Mouse (Mus musculus) intestine, embryonic 14.5 days (tissue): ENCODE measurements around the gene Pth2. TPM values are rescaled to one million over a fixed set of nuclear protein-coding genes. Genes with fewer than 3 reads are reported as not detected.
"Not testable (repeated sequence)": the region's sequence is repeated elsewhere in the genome, so short reads cannot be mapped to it uniquely, and the experiment has no call there.

Experiments
- ATAC-seq: fragments of 200-750 bp; cut with Nextera tagmentation; replicated peaks from 2 replicates; pipeline ENCODE4 v1.8.0; 2017; ENCODE audit warnings: low read depth, moderate number of reproducible peaks, moderate TSS enrichment, moderate library complexity; ENCODE audit not compliant: low FRiP score, low TSS enrichment
- DNase-seq: peaks from one replicate; pipeline ENCODE4 v3.0.0-alpha.2; 2018; ENCODE audit warnings: low spot score
- H3K27ac ChIP-seq: fragments of 300-500 bp; sonication (generic); 2 replicates; pipeline ENCODE4 v1.5.1; 2014; ENCODE audit warnings: low read depth, mild to moderate bottlenecking, control low read depth
- H3K27me3 ChIP-seq: fragments of 300-500 bp; sonication (generic); replicated peaks from 2 replicates; pipeline ENCODE4 v1.6.1; 2014; ENCODE audit warnings: low read length, control low read depth; ENCODE audit not compliant: control insufficient read depth, insufficient read depth
- H3K36me3 ChIP-seq: fragments of 300-500 bp; sonication (generic); 2 replicates; pipeline ENCODE4 v1.6.1; 2014; ENCODE audit warnings: low read length, control low read depth; ENCODE audit not compliant: control insufficient read depth, insufficient read depth
- H3K4me1 ChIP-seq: fragments of 300-500 bp; sonication (generic); replicated peaks from 2 replicates; pipeline ENCODE4 v1.6.1; 2014; ENCODE audit warnings: low read length, control low read depth, mixed read lengths; ENCODE audit not compliant: control insufficient read depth, insufficient read depth
- H3K4me2 ChIP-seq: fragments of 300-500 bp; sonication (generic); 2 replicates; pipeline ENCODE4 v1.6.1; 2014; ENCODE audit warnings: low read length
- H3K4me3 ChIP-seq: fragments of 300-500 bp; sonication (generic); 2 replicates; pipeline ENCODE4 v1.5.1; 2014; ENCODE audit warnings: low read depth, low read length, control low read depth, mixed read lengths
- H3K9ac ChIP-seq: fragments of 300-500 bp; sonication (generic); 2 replicates; pipeline ENCODE4 v1.6.1; 2014; ENCODE audit warnings: mild to moderate bottlenecking, low read length
- H3K9me3 ChIP-seq: fragments of 300-500 bp; sonication (generic); 2 replicates; pipeline ENCODE4 v1.6.1; 2016; ENCODE audit warnings: low read length, control low read depth; ENCODE audit not compliant: control insufficient read depth
- WGBS: fragments of 180-500 bp; shearing (Covaris S2); extraction: QIAGEN DNeasy Blood & Tissue Kit; methylation state at CpG from one replicate; pipeline ENCODE4 v1.1.7; 2014; 5-methylcytosine and 5-hydroxymethylcytosine counted together
- polyA plus RNA-seq: library from polyadenylated mRNA; unstranded; fragments of >200 nt; fragmentation: Nextera tagmentation; extraction: Ambion mirVana; gene quantifications from 2 replicates; pipeline ENCODE4 v1.2.1, GENCODE M21; 2014

The Pth2 gene
- polyA plus RNA-seq, 1 experiment from 2014 or later: not detected

GRCm38 (mm10) chr7:45173772-45174171, 7.0 kb upstream of the Pth2 start:
- H3K27me3 ChIP-seq: peaks cover 72% of the 10 kb centered on the region
- not testable (repeated sequence) for H3K36me3 ChIP-seq, H3K9ac ChIP-seq, H3K27ac ChIP-seq, H3K4me2 ChIP-seq, H3K4me3 ChIP-seq, H3K4me1 ChIP-seq, DNase-seq, ATAC-seq
- peaks cover 19% of the 10 kb centered on the region for H3K9me3 ChIP-seq
- WGBS: 69% methylated on average over 1 of the region's 1 CpGs

GRCm38 (mm10) chr7:45174567-45175280, 6.1 kb upstream of the Pth2 start:
- Histone ChIP-seq H3K4me3 (no peak overlapping the region), H3K9ac (no peak overlapping the region), H3K4me2 (no peak overlapping the region), H3K9me3 (peaks cover 10% of the 10 kb centered on the region), H3K36me3 (no peaks in the 10 kb centered on the region), H3K4me1 (peaks cover 5% of the 10 kb centered on the region), H3K27ac (no peak overlapping the region), H3K27me3 (peaks cover 72% of the 10 kb centered on the region)
- DNase-seq (no peak), ATAC-seq (0 out of 2 replicates have a peak, but pooled peaks have one; percentile 24)
- WGBS: 4% methylated on average over 28 of the region's 29 CpGs

GRCm38 (mm10) chr7:45175398-45175797, 5.4 kb upstream of the Pth2 start:
- Histone ChIP-seq H3K9me3 (peaks cover 3% of the 10 kb centered on the region), H3K4me1 (peaks cover 5% of the 10 kb centered on the region), H3K27ac (no peak overlapping the region), H3K27me3 (peaks cover 76% of the 10 kb centered on the region), H3K36me3 (no peaks in the 10 kb centered on the region), H3K9ac (no peak overlapping the region), H3K4me3 (no peak overlapping the region), H3K4me2 (no peak overlapping the region)
- ATAC-seq (no peak), DNase-seq (no peak)
- 3% methylated on average over 13 of the region's 13 CpGs for WGBS

- Histone ChIP-seq H3K4me3 (no peak overlapping the region; the same call in 1 of the 2 replicates), H3K4me1 (peaks cover 5% of the 10 kb centered on the region), H3K36me3 (no peaks in the 10 kb centered on the region), H3K27ac (no peak overlapping the region), H3K27me3 (peaks cover 81% of the 10 kb centered on the region), H3K9me3 (no peaks in the 10 kb centered on the region; the same call in 1 of the 2 replicates), H3K4me2 (peak overlapping the region; percentile 31), H3K9ac (no peak overlapping the region)
- no peak for ATAC-seq
- no peak for DNase-seq
- WGBS: 2% methylated on average over 23 of the region's 23 CpGs
These were observed 4.9 kb upstream of the Pth2 start for GRCm38 (mm10) chr7:45175929-45176328.

- H3K27ac ChIP-seq: no peak overlapping the region
- no peak overlapping the region for H3K9ac ChIP-seq
- H3K4me3 ChIP-seq: no peak overlapping the region; the same call in 1 of the 2 replicates
- no peaks in the 10 kb centered on the region for H3K36me3 ChIP-seq
- peaks cover 85% of the 10 kb centered on the region for H3K27me3 ChIP-seq
- ATAC-seq: no peak
- no peaks in the 10 kb centered on the region; the same call in 1 of the 2 replicates for H3K9me3 ChIP-seq
- peaks cover 5% of the 10 kb centered on the region for H3K4me1 ChIP-seq
- peak overlapping the region; percentile 31 for H3K4me2 ChIP-seq
- DNase-seq: no peak
- 3% methylated on average over 31 of the region's 31 CpGs for WGBS
These were observed 4.4 kb upstream of the Pth2 start for GRCm38 (mm10) chr7:45176356-45176755.

DNA sequence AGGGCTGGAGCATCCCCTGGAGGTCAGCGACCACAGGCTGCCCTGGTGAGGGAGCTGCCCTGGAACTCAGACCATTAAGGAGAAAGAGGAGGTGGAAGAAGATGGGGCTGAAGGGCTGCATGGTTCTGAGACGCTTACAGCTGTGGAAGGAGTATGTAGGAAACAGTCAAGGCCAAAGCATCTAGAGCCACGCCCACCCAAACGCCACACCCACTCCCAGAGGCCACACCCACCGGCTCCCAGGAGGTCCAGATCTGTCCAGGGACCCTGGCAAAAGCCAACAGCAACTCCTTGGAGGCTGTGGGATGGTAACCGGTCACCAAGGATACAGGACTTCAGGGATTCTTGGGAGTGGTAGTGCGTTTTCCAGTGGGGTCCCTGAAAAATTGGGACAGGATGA, 2.2 kb upstream of the Pth2 start:
- Histone ChIP-seq H3K4me1 (peaks cover 9% of the 10 kb centered on the region), H3K9me3 (no peaks in the 10 kb centered on the region), H3K4me2 (no peak overlapping the region), H3K9ac (no peak overlapping the region), H3K4me3 (no peak overlapping the region), H3K27ac (no peak overlapping the region), H3K36me3 (no peaks in the 10 kb centered on the region), H3K27me3 (peaks cover 98% of the 10 kb centered on the region)
- WGBS: 24% methylated on average over 7 of the region's 7 CpGs
- ATAC-seq (no peak), DNase-seq (no peak)

- Histone ChIP-seq H3K4me1 (peaks cover 9% of the 10 kb centered on the region), H3K27ac (no peak within 1 kb of the TSS), H3K36me3 (no peaks in the 10 kb centered on the region), H3K27me3 (peaks cover 100% of the 10 kb centered on the region), H3K9me3 (no peaks in the 10 kb centered on the region), H3K9ac (no peak within 1 kb of the TSS), H3K4me2 (no peak within 1 kb of the TSS), H3K4me3 (no peak within 1 kb of the TSS)
- DNase-seq: no peak
- WGBS: 25% methylated on average over 7 of the region's 7 CpGs
- ATAC-seq: no peak
These were observed 1.3 kb upstream of the Pth2 start, which contains the start of gene Gfy for GRCm38 (mm10) chr7:45179469-45179868. Gfy (minus strand) TSS chr7:45179569.

GRCm38 (mm10) chr7:45181540-45181939, 745 bp downstream of the Pth2 start:
- Histone ChIP-seq H3K36me3 (no peaks in the 10 kb centered on the region), H3K9ac (no peak overlapping the region), H3K9me3 (no peaks in the 10 kb centered on the region), H3K4me2 (no peak overlapping the region), H3K27me3 (peaks cover 100% of the 10 kb centered on the region), H3K27ac (no peak overlapping the region), H3K4me3 (no peak overlapping the region), H3K4me1 (peaks cover 4% of the 10 kb centered on the region; the same call in 1 of the 2 replicates)
- no peak for DNase-seq
- 7% methylated on average over 35 of the region's 35 CpGs for WGBS
- ATAC-seq: no peak

DNA sequence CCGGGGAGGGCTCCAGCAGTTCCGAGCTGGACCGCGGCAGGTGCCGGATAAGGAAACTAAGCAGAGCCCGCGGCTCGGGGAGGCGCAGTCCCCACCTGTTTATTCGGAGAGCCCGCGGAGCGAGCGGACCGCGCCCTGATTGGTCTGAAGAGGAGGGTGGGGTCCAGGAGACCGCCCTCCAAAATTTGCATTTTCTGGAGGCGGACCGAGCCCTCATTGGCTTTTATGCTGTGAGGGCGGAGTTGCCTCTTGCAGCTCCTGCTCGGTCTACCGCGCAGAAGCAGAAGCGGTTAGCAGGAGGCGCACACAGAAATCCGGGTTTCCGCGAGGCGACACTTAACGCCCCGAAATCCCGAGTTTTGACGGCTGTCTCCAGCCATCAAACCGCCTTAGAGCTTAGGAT, 1.4 kb downstream of the Pth2 start:
- Histone ChIP-seq H3K27ac (no peak overlapping the region), H3K9ac (0 out of 2 replicates have a peak overlapping the region, but pooled peaks have one; percentile 21), H3K36me3 (no peaks in the 10 kb centered on the region)

More for the DNA sequence above, 1.4 kb downstream of the Pth2 start:
- Histone ChIP-seq H3K9me3 (no peaks in the 10 kb centered on the region), H3K4me2 (peak overlapping the region; percentile 56), H3K27me3 (peaks cover 100% of the 10 kb centered on the region), H3K4me3 (peak overlapping the region; percentile 28), H3K4me1 (peaks cover 4% of the 10 kb centered on the region; the same call in 1 of the 2 replicates)
- ATAC-seq: peak; percentile 85
- DNase-seq: peak; percentile 90
- under 1% methylated on average over 34 of the region's 34 CpGs for WGBS
